Mouse (Mus musculus): ENCODE results near the gene Swi5.

GRCm38 (mm10) chr2:32305668-32306067 lies 17.8 kb upstream of the Swi5 start:
- TF ChIP-seq CTCF (IDR thresholded peaks at IDR 0.05; ENCODE audit: extremely low read depth, insufficient read length, insufficient replicate concordance, low read depth, low read length) (no peak), POLR2A (IDR thresholded peaks at IDR 0.05; ENCODE audit: low read depth, low read length) (no peak)

Data from small intestine, adult 2 months (tissue).